Mouse (Mus musculus) MEL-GATA-1-ER (cell line): ENCODE results near the gene Vwa3b.
"Not testable (repeated sequence)": the region's sequence is repeated elsewhere in the genome, so short reads cannot be mapped to it uniquely, and the experiment has no call there.

Source experiments
- DNase-seq: peaks from one replicate; pipeline ENCODE4 v3.0.0-alpha.2; 2012; ENCODE audit warnings: low read depth; ENCODE audit errors: extremely low read depth

Gene Vwa3b

GRCm38 (mm10) chr1:37025962-37026686 lies at the start of gene Vwa3b:
Vwa3b (plus strand) TSS chr1:37026596.
- no peak for DNase-seq

DNA sequence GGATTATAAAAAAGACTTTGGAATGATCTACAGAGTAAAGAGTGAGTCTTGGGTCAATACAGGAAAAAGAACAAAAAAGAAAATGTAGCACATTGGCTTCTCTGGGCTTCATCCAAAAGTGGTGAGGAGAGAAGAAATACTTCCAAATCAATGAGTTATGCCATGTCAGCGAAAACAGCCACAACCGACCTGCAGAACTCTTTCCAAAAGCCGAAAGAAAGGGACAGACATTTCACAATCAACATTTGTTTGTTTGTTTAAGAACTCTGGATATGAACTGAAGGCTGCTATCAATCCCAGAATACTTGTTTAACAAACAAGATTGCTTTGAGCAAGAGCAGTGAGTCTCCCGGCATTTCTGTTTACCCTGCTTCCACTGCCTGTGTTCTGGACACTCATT lies 49.6 kb upstream of the Vwa3b start:
- no peak for DNase-seq

GRCm38 (mm10) chr1:36982191-36982961 lies 44.0 kb upstream of the Vwa3b start:
- DNase-seq: peak; percentile 45

DNA sequence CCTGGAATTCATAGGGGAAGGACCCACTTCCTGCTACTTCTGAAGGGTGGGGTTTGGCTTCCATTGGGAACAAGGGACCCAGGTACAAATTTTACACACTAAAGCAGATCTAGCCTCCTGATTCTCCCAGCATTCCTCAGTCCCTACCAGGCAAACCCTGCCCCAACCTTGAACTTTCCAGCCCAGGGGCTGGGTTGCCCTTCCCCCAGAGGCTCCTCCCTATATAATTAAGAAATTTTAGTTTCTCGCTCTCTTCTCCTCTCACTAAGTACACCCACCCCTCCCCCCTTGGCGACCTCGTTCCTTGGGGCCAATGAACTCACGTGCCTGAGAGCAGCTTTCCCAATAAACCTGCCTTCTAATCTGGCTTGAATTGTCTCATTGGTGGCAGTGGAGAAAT lies 42.6 kb upstream of the Vwa3b start:
- DNase-seq: no peak

GRCm38 (mm10) chr1:36984406-36984805 lies 42.0 kb upstream of the Vwa3b start:
- DNase-seq: no peak

- DNase-seq: no peak
Observed at GRCm38 (mm10) chr1:36985896-36986295, 40.5 kb upstream of the Vwa3b start.

GRCm38 (mm10) chr1:36986396-36987160 lies 39.8 kb upstream of the Vwa3b start:
- DNase-seq: no peak

DNA sequence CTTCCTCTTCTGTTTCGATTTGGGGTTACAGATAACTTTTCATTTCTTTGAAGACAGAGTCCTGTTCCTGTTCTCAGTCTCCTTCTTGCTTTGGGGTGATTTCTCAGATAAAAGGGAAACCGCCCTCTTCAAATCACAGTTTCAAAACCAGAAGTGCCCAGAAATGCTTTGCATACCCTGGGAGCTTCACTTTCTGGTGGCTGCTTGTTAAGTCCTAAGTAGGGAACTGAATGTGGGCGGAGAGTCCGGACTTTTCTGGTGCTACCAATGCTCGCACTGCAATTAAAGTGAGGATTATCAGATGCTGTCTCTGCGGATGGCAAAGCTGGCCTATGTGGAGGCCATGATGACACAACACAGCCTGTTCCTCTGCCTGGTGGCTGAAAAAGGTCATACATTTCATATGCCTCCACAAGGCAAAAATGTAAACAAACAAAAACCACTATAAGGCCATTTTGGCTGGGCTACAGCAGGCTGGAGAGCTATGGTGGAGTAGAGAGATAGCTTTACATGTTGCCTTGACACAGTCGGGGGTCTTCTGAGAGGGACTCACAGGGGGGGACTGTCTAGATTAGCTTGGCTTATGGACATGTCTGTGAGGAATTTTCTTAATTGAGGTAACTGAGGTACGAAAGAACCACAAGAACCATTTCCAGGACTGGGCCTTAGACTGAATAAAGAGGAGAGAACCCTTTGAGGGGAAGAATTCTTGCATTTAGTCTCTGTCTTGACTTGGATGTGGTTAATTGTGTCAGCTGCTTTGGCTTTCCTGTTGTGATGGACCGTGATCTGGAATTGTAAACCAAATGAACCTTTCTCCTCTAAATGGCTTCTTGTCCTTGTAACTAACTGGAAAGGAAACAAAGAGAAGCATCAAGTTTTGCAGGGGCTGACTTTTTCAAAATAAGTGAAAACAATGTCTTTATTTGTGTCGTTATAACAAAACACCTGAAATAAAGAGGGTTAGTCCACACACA lies 38.9 kb upstream of the Vwa3b start:
- no peak for DNase-seq

- DNase-seq: no peak
Observed at GRCm38 (mm10) chr1:36988161-36988560, 38.2 kb upstream of the Vwa3b start.

DNA sequence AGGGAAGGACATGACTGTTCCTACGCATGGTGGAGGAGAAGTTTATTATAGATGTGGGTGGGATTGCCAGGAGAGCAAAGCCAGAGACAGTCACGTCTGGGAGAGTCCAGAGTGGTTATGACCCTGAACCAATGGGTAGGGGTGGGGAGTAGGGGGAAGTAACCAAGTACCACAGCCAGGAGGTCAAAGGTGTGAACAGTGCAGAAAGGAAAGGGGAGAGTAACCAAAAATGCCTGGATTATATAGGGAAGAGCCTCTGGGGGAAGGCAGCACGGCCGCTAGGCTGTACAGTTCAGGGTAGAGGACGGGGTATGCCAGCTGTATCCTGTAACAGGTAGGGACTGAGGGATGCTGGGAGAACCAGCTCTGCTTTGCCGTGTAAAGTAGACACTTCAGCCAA lies 37.8 kb upstream of the Vwa3b start:
- DNase-seq: no peak

- no peak for DNase-seq
Observed at GRCm38 (mm10) chr1:36994296-36994695, 32.1 kb upstream of the Vwa3b start.

- DNase-seq: no peak
Observed at GRCm38 (mm10) chr1:36995760-36996159, 30.6 kb upstream of the Vwa3b start.

GRCm38 (mm10) chr1:36996561-36997213 lies 29.7 kb upstream of the Vwa3b start:
- DNase-seq: no peak

DNA sequence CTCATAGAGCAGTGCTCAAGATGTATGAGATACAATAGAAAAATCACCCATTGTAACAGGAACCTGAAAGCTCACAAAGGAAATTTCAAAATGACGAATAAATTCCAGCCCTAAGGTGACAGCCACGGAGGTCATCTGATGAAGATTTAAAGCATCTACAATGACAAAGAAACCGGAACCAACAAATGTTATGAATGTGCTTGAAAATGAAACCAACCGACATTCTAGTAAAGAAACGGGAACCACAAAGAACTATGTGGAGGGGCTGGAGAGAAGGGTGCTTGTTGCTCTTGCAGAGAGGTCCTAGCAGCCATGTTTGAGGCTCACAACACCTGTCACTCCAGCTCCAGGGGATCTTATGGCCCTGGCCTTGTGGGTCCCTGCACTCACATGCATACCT lies 26.1 kb upstream of the Vwa3b start:
- peak; percentile 44 for DNase-seq

GRCm38 (mm10) chr1:37001636-37002315 lies 24.6 kb upstream of the Vwa3b start:
- DNase-seq: peak; percentile 53

- DNase-seq: no peak
Observed at GRCm38 (mm10) chr1:37002316-37003008, 23.9 kb upstream of the Vwa3b start.

GRCm38 (mm10) chr1:37004533-37004932 lies 21.9 kb upstream of the Vwa3b start:
- no peak for DNase-seq

- no peak for DNase-seq
Observed at GRCm38 (mm10) chr1:37005036-37005435, 21.4 kb upstream of the Vwa3b start.

DNA sequence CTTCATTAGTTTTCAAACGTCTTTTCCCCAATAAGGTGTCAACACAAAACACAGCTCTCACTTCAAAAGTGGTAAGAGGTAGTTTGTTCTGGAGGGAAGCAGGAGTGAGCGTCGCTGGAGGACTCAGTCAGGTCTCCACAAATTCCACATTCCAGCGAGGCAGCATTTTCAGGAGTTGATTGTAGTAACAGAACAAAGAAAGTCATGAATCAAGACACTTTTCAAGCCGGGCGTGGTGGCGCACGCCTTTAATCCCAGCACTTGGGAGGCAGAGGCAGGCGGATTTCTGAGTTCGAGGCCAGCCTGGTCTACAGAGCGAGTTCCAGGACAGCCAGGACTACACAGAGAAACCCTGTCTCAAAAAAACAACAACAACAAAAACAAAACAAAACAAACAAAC lies 19.9 kb upstream of the Vwa3b start:
- not testable (repeated sequence) for DNase-seq
